ENCODE assay signal across 1 mouse cellular context in the genomic region with DNA sequence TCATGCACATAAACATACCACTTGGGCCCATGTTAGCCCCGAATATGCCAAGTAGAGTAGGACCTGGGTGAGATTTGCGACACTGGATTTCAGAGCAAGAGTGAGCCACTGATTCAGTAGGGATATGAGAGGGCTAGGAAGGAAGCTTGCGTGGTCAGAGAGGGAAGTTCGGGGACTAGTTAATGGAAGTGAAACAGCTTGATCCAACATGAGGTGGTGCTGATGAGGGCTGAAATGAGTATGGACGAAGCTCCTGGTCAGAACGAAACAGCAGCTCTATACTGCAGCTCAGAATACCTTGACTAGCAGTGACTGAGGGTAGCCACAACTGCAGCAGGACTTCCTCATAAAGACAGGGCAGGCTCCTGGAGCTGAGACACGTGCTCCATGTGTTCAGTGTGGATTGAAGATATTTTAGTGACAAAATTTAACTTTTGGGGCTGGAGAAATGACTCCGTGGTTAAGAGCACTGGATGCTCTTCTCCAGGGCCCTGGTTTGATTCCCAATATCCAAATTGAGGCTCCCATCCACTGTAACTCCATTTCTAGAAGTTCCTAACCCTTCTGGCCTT.
TF ChIP-seq lines count a peak whose summit lies in the region.

No protein-coding gene starts in this region.

TF ChIP-seq in CH12.LX, 34 proteins besides CTCF, POLR2A, EP300 and RAD21:
- TF ChIP-seq USF2 (conservative IDR thresholded peaks at IDR 0.05; ENCODE audit: low read depth, low read length) (no peak), SIN3A (IDR thresholded peaks at IDR 0.05; ENCODE audit: low read length) (no peak), USF1 (IDR thresholded peaks at IDR 0.05; ENCODE audit: low read depth, low read length) (no peak), PAX5 (IDR thresholded peaks at IDR 0.05; ENCODE audit: low read length) (no peak), MAZ (IDR thresholded peaks at IDR 0.05; ENCODE audit: low read depth, low read length) (no peak), POLR2AphosphoS2 (IDR thresholded peaks at IDR 0.05; ENCODE audit: low read depth, low read length) (no peak), MEF2A (IDR thresholded peaks at IDR 0.05; ENCODE audit: borderline replicate concordance, low read depth, low read length) (no peak), ZMIZ1 (IDR thresholded peaks at IDR 0.05; ENCODE audit: low read depth, low read length) (no peak), ELF1 (IDR thresholded peaks at IDR 0.05; ENCODE audit: low read depth, low read length) (no peak), GABPA (IDR thresholded peaks at IDR 0.05; ENCODE audit: insufficient replicate concordance, low read depth, low read length) (no peak), MXI1 (IDR thresholded peaks at IDR 0.05; ENCODE audit: low read depth, low read length) (no peak), JUND (conservative IDR thresholded peaks at IDR 0.05; ENCODE audit: low read depth, low read length) (peak; percentile 76), TCF12 (IDR thresholded peaks at IDR 0.05; ENCODE audit: low read depth, low read length) (no peak), NELFE (IDR thresholded peaks at IDR 0.05; ENCODE audit: low read depth, low read length) (no peak), HCFC1 (IDR thresholded peaks at IDR 0.05; ENCODE audit: low read depth, low read length) (no peak), IRF4 (IDR thresholded peaks at IDR 0.05; ENCODE audit: low read depth, low read length) (peak; percentile 76), ZC3H11A (IDR thresholded peaks at IDR 0.05; ENCODE audit: low read depth, low read length) (no peak), ZNF384 (IDR thresholded peaks at IDR 0.05; ENCODE audit: low read depth, low read length) (no peak), BHLHE40 (IDR thresholded peaks at IDR 0.05; ENCODE audit: low read depth, low read length) (peak; percentile 73), JUN (IDR thresholded peaks at IDR 0.05; ENCODE audit: insufficient read depth, low read depth, low read length) (peak; percentile 48; the same call in 1 of the 2 replicates), MYC (IDR thresholded peaks at IDR 0.05; ENCODE audit: low read depth, low read length) (peak; percentile 96), SMC3 (IDR thresholded peaks at IDR 0.05; ENCODE audit: low read depth, low read length) (no peak), MAX (IDR thresholded peaks at IDR 0.05; ENCODE audit: low read length) (peak; percentile 86), RCOR1 (conservative IDR thresholded peaks at IDR 0.05; ENCODE audit: low read depth, low read length) (no peak)
TF ChIP-seq in CH12.LX: peak in this region for 6.
